Mouse (Mus musculus) heart, embryonic 16.5 days (tissue): ENCODE data around the gene Spa17. TPM values are rescaled to one million over a fixed set of nuclear protein-coding genes. Genes with fewer than 3 reads are reported as not detected.

ENCODE experiments used
- ATAC-seq: fragments of 200-750 bp; cut with Nextera tagmentation; replicated peaks from 2 replicates; pipeline ENCODE4 v1.8.0; 2017; ENCODE audit warnings: moderate number of reproducible peaks; ENCODE audit not compliant: insufficient read depth, low FRiP score; ENCODE audit errors: extremely low read depth
- H3K27ac ChIP-seq: fragments of 300-500 bp; sonication (generic); 2 replicates; pipeline ENCODE4 v1.5.1; 2014; ENCODE audit warnings: mild to moderate bottlenecking, low read length, control low read depth, moderate library complexity
- H3K27me3 ChIP-seq: fragments of 300-500 bp; sonication (generic); 2 replicates; pipeline ENCODE4 v1.6.1; 2014; ENCODE audit warnings: low read length, mixed read lengths; ENCODE audit not compliant: control insufficient read depth, insufficient read depth
- H3K36me3 ChIP-seq: fragments of 300-500 bp; sonication (generic); 2 replicates; pipeline ENCODE4 v1.6.1; 2014; ENCODE audit not compliant: control insufficient read depth, insufficient read depth
- H3K4me1 ChIP-seq: fragments of 300-500 bp; sonication (generic); 2 replicates; pipeline ENCODE4 v1.6.1; 2014; ENCODE audit warnings: low read length, mixed read lengths; ENCODE audit not compliant: control insufficient read depth, insufficient read depth
- H3K4me2 ChIP-seq: fragments of 300-500 bp; sonication (generic); 2 replicates; pipeline ENCODE4 v1.6.1; 2014; ENCODE audit warnings: low read depth, mild to moderate bottlenecking, control low read depth, low read length
- H3K4me3 ChIP-seq: fragments of 300-500 bp; sonication (generic); 2 replicates; pipeline ENCODE4 v1.5.1; 2014; ENCODE audit warnings: mild to moderate bottlenecking, control low read depth, low read length
- H3K9ac ChIP-seq: fragments of 300-500 bp; sonication (generic); 2 replicates; pipeline ENCODE4 v1.6.1; 2014; ENCODE audit warnings: low read length, control low read depth
- H3K9me3 ChIP-seq: fragments of 300-500 bp; sonication (generic); replicated peaks from 2 replicates; pipeline ENCODE4 v1.6.1; 2016; ENCODE audit warnings: low read length; ENCODE audit not compliant: control insufficient read depth
- WGBS: fragments of 180-500 bp; shearing (Covaris S2); extraction: QIAGEN DNeasy Blood & Tissue Kit; methylation state at CpG from one replicate; pipeline ENCODE4 v1.1.7; 2014; 5-methylcytosine and 5-hydroxymethylcytosine counted together
- polyA plus RNA-seq: library from polyadenylated mRNA; unstranded; fragments of >200 nt; fragmentation: Nextera tagmentation; extraction: Ambion mirVana; gene quantifications from 2 replicates; pipeline ENCODE4 v1.2.1, GENCODE M21; 2015

Gene Spa17
- 7.6 and 7.9 TPM in 2 replicates for polyA plus RNA-seq

DNA sequence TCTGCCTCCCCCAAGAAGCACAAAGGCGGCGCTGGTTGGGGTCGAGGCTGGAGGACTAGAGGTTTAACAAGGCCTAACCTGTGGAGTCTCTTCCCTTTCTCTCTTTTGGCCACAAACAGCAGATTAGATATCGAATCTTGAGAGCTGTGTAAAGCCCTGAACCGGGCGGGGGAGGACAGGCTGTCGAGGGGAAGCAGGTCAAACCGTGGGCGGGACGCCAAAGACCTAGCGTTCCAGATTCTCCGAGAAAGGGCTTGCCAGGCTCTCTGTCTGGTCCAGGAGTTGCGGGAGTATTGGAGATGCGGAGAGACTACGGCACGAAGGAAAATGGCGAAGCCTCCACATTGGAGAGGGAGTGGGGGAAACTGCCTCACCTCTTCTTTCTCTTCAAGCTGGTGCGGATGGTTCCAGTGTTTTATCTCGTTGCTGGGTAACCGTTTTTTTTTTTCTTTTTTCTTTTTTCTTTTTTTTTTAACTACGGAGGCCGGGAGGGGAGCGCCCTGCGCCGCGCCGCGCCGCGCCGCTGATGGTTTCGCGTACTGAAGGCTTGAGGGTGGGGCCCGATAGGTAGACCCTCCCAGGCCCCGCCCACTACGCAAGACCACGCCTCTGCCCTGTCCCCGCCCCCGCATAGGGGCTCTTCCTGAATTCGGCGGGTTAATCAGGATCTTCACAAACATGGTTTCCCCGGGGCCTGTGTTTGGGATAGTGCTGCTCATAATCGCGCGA is at the start of gene Spa17:
Gene Spa17, minus strand, starts transcription at position 541 of the 729 bp plus-strand sequence.
- peak within 1 kb of the TSS; percentile 81 for H3K9ac ChIP-seq
- peaks cover 7% of the 10 kb centered on the region; the same call in 1 of the 2 replicates for H3K4me1 ChIP-seq
- H3K9me3 ChIP-seq, result no peaks in the 10 kb centered on the region
- peak within 1 kb of the TSS; percentile 82 for H3K27ac ChIP-seq
- H3K4me2 ChIP-seq, result peak within 1 kb of the TSS; percentile 93
- WGBS, result under 1% methylated on average over 45 of the region's 45 CpGs
- ATAC-seq, result peak; percentile 98
- H3K36me3 ChIP-seq, result no peaks in the 10 kb centered on the region
- no peaks in the 10 kb centered on the region for H3K27me3 ChIP-seq
- peak within 1 kb of the TSS; percentile 76 for H3K4me3 ChIP-seq

DNA sequence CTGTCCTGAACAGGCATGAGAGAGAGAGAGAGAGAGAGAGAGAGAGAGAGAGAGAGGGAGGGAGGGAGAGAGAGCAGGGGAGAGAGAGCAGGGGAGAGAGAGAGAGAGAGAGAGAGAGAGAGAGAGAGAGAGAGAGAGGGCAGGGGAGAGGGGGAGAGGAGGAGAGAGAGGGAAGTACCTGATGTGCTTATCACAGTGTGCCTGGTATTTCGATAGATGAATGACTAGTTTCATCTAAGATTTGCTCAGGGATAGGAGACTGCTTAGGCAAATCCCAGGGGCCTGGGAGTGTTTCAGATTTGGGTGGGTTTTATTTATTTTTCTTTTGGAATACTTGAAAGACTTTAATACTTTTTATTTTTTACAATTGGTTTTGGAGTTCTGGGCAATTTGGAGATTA is 49.7 kb upstream of the Spa17 start:
- no peaks in the 10 kb centered on the region for H3K36me3 ChIP-seq
- no peak overlapping the region for H3K9ac ChIP-seq
- H3K27ac ChIP-seq, result no peak overlapping the region
- no peaks in the 10 kb centered on the region for H3K9me3 ChIP-seq
- WGBS, result 41% methylated on average over 1 of the region's 1 CpGs
- ATAC-seq, result no peak
- no peaks in the 10 kb centered on the region; the same call in 1 of the 2 replicates for H3K4me1 ChIP-seq
- no peak overlapping the region for H3K4me3 ChIP-seq
- H3K27me3 ChIP-seq, result no peaks in the 10 kb centered on the region
- H3K4me2 ChIP-seq, result no peak overlapping the region

DNA sequence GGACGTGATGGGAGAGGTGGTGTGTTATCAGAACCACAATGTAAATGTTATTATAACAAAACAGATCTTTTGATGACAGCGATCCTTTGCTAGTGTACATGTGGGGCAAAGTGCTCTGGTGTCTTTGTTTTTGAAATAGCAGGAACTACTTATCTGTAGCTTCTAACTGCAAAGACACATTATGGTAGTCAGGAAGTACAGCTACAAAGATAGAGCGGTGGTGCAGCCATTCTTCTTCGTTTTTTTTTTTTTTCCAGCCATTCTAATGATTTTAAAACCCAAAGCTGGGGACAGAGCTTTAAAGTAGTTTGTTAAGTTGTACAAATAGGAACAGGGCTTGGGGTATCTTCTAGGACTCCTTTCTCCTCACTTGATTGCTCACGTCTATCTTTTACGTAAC is 45.9 kb upstream of the Spa17 start:
- ATAC-seq, result no peak
- Histone ChIP-seq H3K4me3 (no peak overlapping the region), H3K4me1 (peaks cover 4% of the 10 kb centered on the region; the same call in 1 of the 2 replicates), H3K27me3 (no peaks in the 10 kb centered on the region), H3K9ac (no peak overlapping the region), H3K4me2 (no peak overlapping the region), H3K27ac (no peak overlapping the region), H3K9me3 (no peaks in the 10 kb centered on the region), H3K36me3 (no peaks in the 10 kb centered on the region)
- 74% methylated on average over 6 of the region's 6 CpGs for WGBS

DNA sequence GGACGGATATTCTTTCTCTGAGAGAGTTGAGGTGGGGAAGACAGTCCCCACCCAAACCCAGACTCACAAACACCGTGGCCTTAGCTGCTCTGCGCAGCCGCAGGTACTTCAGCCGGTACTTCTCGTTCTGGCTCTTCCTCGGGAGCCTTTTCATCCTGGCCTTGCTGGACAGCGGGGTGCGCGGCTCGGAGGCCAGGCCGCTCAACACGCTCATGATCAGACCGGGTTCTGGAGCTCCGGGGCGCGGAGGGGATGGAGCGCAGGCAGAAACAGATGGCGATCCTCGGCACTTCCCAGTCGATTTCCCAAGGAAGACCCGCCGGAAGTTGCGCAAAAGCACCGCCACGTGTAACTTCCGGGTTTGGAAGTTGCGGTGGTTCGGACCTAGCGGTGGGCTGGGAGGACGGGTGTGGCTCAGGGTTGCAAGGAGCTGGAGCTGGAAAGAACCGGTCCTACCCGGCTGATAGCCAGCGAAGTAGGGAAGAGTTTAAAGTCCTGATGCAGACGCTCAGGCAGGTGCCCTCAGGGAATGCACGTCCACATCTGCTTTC is 43.5 kb upstream of the Spa17 start, which contains the start of gene Tbrg1:
Gene Tbrg1, minus strand, starts transcription at position 382 of the 551 bp plus-strand sequence.
- Histone ChIP-seq H3K9me3 (no peaks in the 10 kb centered on the region), H3K4me2 (peak within 1 kb of the TSS; percentile 80), H3K27ac (peak within 1 kb of the TSS; percentile 88), H3K4me3 (peak within 1 kb of the TSS; percentile 83), H3K4me1 (peaks cover 6% of the 10 kb centered on the region; the same call in 1 of the 2 replicates), H3K36me3 (peaks cover 20% of the 10 kb centered on the region), H3K27me3 (no peaks in the 10 kb centered on the region), H3K9ac (peak within 1 kb of the TSS; percentile 84)
- ATAC-seq, result peak; percentile 85
- WGBS, result under 1% methylated on average over 36 of the region's 36 CpGs

DNA sequence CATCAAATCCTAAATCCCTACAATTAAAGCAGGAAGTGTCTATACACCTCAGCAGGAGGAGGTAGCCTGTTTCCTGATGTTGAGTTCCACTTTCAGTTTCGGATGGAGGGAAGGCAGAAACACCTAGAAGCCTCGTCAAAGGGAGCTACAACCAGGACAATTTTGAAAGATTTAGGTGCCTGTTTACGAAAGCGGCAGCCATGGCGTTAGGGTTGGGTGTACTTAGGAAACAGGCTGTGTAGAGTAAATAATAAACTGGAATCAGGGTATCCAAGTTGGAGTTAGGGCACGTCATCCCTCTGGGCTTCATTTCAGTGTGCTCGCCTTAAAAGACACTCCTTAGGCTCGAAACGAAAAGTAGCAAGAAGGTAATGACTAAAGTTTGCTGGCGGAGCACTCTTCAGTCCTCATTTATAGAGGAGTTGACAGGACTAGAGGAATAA is 42.9 kb upstream of the Spa17 start:
- H3K4me1 ChIP-seq, result peaks cover 6% of the 10 kb centered on the region; the same call in 1 of the 2 replicates
- peak; percentile 6; the same call in 1 of the 2 replicates for ATAC-seq
- peak overlapping the region; percentile 83 for H3K4me3 ChIP-seq
- WGBS, result under 1% methylated on average over 10 of the region's 10 CpGs
- peaks cover 22% of the 10 kb centered on the region for H3K36me3 ChIP-seq
- no peaks in the 10 kb centered on the region for H3K9me3 ChIP-seq
- no peaks in the 10 kb centered on the region for H3K27me3 ChIP-seq
- H3K4me2 ChIP-seq, result peak overlapping the region; percentile 80
- H3K27ac ChIP-seq, result peak overlapping the region; percentile 88
- H3K9ac ChIP-seq, result peak overlapping the region; percentile 84

DNA sequence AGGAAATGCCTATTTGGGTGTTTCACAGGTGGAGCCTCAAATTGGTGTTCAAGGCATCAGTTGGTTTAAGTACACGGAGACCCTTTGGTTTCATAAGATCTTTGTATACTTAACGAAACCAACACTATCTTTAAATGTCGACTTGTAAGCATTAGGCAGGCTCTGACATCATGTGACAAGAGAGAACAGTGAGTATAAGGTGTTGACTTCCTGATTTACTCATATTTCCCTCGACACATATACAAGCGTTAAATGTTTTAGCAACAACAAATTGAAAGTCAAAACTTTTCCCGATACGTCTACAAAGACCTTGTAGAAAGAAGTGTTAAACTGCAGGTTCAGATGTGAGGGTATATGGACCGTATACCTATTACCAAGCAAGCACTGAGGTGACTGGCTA is 42.4 kb upstream of the Spa17 start:
- Histone ChIP-seq H3K27ac (no peak overlapping the region), H3K4me2 (peak overlapping the region; percentile 80), H3K4me1 (peaks cover 6% of the 10 kb centered on the region; the same call in 1 of the 2 replicates), H3K4me3 (peak overlapping the region; percentile 83), H3K27me3 (no peaks in the 10 kb centered on the region), H3K9me3 (no peaks in the 10 kb centered on the region), H3K9ac (peak overlapping the region; percentile 84), H3K36me3 (peaks cover 27% of the 10 kb centered on the region)
- no peak for ATAC-seq
- WGBS, result 42% methylated on average over 8 of the region's 8 CpGs

DNA sequence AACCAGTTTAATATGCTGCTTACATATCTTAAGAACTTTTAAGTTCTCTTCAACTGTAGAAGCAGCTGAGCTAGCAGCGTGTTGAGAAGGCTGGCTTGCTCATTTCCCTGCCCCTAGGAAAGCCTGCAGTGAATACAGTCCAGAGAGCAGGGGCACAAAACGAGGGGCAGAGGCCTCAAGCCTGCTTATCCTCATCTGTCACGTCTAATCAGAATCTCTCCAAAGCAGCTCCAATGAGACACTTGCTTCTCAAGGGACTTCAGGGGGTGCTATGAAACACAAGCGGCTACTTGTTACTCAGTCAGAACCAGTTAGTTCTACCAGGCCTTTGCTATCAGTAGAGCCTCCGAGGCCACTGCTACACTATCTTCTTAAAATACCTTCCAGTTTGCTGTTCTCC is 40.3 kb upstream of the Spa17 start:
- H3K4me2 ChIP-seq, result no peak overlapping the region
- H3K4me3 ChIP-seq, result no peak overlapping the region
- no peak overlapping the region for H3K9ac ChIP-seq
- no peak for ATAC-seq
- H3K4me1 ChIP-seq, result peaks cover 6% of the 10 kb centered on the region; the same call in 1 of the 2 replicates
- no peak overlapping the region for H3K27ac ChIP-seq
- H3K27me3 ChIP-seq, result no peaks in the 10 kb centered on the region
- no peaks in the 10 kb centered on the region for H3K9me3 ChIP-seq
- H3K36me3 ChIP-seq, result peaks cover 45% of the 10 kb centered on the region
- 41% methylated on average over 5 of the region's 5 CpGs for WGBS

DNA sequence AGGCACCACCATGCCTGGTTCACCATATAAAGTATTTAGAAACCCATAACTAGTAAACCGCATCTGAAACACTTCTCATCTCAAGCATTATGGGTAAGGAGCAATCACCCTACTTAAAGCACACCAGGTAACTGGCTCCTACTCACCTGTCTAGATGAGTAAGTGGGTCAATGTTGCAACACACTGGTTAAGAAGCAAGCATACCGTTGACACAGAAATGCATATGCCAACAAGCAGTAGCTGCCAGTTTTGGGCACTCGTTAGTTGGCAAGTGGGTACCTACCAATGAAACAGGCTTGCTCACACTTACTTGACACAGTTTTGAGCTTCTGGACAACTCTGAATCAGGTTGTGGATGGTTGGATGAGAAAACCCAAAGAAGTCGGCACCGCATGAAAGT is 37.1 kb upstream of the Spa17 start:
- Histone ChIP-seq H3K27me3 (no peaks in the 10 kb centered on the region), H3K9me3 (no peaks in the 10 kb centered on the region), H3K4me1 (0 out of 2 replicates have a peak, but pooled peaks cover 2% of the 10 kb centered on the region), H3K4me3 (no peak overlapping the region), H3K27ac (no peak overlapping the region), H3K36me3 (peaks cover 53% of the 10 kb centered on the region), H3K4me2 (no peak overlapping the region), H3K9ac (no peak overlapping the region)
- WGBS, result 90% methylated on average over 5 of the region's 5 CpGs
- ATAC-seq, result no peak

DNA sequence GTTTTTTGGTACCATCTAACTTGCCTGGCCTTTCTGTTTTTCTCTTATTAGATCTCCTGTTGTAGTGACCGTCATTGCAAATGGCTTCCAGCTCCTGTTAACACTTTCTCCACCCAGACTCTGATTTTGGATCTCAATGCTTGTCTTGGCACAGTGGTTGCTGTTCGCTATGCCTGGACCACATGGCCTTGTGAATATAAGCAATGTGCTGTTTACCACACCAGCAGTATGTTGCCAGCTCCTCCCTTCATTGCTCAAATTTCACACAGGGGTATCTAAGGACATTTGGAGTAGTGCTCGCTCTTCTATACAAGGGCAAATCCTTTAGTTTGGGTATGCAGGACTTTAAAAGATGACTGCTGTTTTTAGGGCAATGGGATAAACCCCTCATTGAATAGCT is 32.7 kb upstream of the Spa17 start:
- H3K27ac ChIP-seq, result no peak overlapping the region
- H3K9ac ChIP-seq, result no peak overlapping the region
- H3K4me1 ChIP-seq, result no peaks in the 10 kb centered on the region
- H3K36me3 ChIP-seq, result peaks cover 29% of the 10 kb centered on the region
- no peak overlapping the region for H3K4me3 ChIP-seq
- no peaks in the 10 kb centered on the region for H3K9me3 ChIP-seq
- no peaks in the 10 kb centered on the region for H3K27me3 ChIP-seq
- 73% methylated on average over 3 of the region's 3 CpGs for WGBS
- no peak for ATAC-seq
- no peak overlapping the region for H3K4me2 ChIP-seq
